Comparison of ENCODE assay signal across 11 mouse cellular contexts in the genomic region with DNA sequence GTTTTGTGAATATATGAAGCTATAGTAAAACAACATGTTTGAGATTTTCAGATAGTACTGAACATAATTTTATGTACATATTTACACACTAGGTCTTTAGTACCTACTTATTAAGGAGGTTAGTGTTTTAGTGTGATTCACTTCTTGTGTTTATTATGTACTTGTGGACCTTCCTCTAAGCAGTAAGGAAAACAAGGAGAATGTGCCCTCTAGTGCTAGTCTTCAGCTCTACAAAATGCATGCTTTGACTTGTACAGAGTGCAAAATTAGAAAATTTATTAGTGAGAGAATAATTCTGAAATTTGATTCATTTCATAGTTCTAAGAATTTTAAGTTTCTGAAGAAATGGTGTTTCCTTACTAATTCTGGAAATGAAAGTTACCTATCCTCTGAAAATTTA. TPM values are rescaled to one million over a fixed set of nuclear protein-coding genes. Genes with fewer than 3 reads are reported as not detected.
DNase-seq lines count a peak whose midpoint lies in the region; TF ChIP-seq lines count a peak whose summit lies in the region.
"Had no signal": no experiment of that assay in that cellular context is flagged by ENCODE, and none has a peak within 500 bp of the region (broad histone marks: within the 10 kb centered on the region; RNA-seq: fewer than 3 reads in every experiment).

No protein-coding gene starts in this region.

- no peak overlapping the region for H3K27ac ChIP-seq in left cerebral cortex, adult 2 months
- H3K27ac ChIP-seq: embryonic facial prominence, embryonic 10.5 days had no signal

- TF ChIP-seq CTCF in left cerebral cortex, adult 2 months (IDR thresholded peaks at IDR 0.05), result peak; percentile 57
- TF ChIP-seq CTCF in brain, embryonic 14.5 days (IDR thresholded peaks at IDR 0.05; ENCODE audit: borderline replicate concordance, extremely low read depth, insufficient read depth, insufficient read length), result no peak

- intact Hi-C loops in left cerebral cortex, adult 2 months (cut with DNase I), result loop anchor here (10.0 kb wide), 1 partner anchor 256 kb away; no protein-coding TSS in a partner anchor
- intact Hi-C loops in left cerebral cortex, postnatal 36 days (cut with DNase I), result no loop called here

- DNase-seq in cerebellum, adult 9-10 months, result peak; percentile 25
- DNase-seq in cerebellum, adult 8-10 months, result no peak
- no peak for DNase-seq in left cerebral cortex, adult 2 months (ENCODE audit: extremely low spot score in 1 of 2, low spot score in 2 of 2)
- no peak for DNase-seq in left cerebral cortex, postnatal 36 days (ENCODE audit: low spot score in 2 of 2)
- peak; percentile 34 for DNase-seq in 3T3-L1 (ENCODE audit: low read depth, low spot score)
- peak; percentile 37 for DNase-seq in brain, embryonic 14.5 days (ENCODE audit: low read depth)
- DNase-seq in spleen, postnatal 10 days (ENCODE audit: low spot score in 2 of 2), result no peak
- DNase-seq in T-cell, adult 2 months (ENCODE audit: low spot score), result no peak
- DNase-seq: cerebellum, adult 9-11 months; gastrocnemius, postnatal 25 days had no signal

- TF ChIP-seq POLR2A in brain, embryonic 14.5 days (IDR thresholded peaks at IDR 0.05; ENCODE audit: borderline replicate concordance, extremely low read depth, insufficient read depth, insufficient read length, poor library complexity, severe bottlenecking), result no peak

- no peak overlapping the region for H3K4me3 ChIP-seq in left cerebral cortex, adult 2 months
- H3K4me3 ChIP-seq: embryonic facial prominence, embryonic 10.5 days had no signal

RNA-seq across cellular contexts. Expression of gene Ppp1r12a, which starts 28.6 kb away (rescaled TPM):
- 100 to 1,000 TPM; 145 to 150 TPM for total RNA-seq in left cerebral cortex, adult 2 months (2021)
- total RNA-seq in left cerebral cortex, postnatal 36 days (2021), result 100 to 1,000 TPM; 124 to 162 TPM
- 52.3 and 66.0 TPM in 2 replicates for polyA plus RNA-seq in brain, embryonic 14.5 days (2012; rRNA removed)

Comparison
In these comparisons a context has a peak if more than half of its experiments do, and no peak if none do; other contexts are left out.
1. DNase-seq: peak in cerebellum, adult 9-10 months (single experiment), 3T3-L1 (single experiment) and brain, embryonic 14.5 days (single experiment); none in cerebellum, adult 8-10 months (single experiment), left cerebral cortex, adult 2 months (0 of 2), left cerebral cortex, postnatal 36 days (0 of 2), spleen, postnatal 10 days (0 of 2) and T-cell, adult 2 months (single experiment).